Mouse (Mus musculus): ENCODE results near the gene Pls1. TPM values are rescaled to one million over a fixed set of nuclear protein-coding genes. Genes with fewer than 3 reads are reported as not detected.

Gene Pls1
- polyA plus RNA-seq, 1 experiment from 2014 or later, result 2.6 TPM

GRCm38 (mm10) chr9:95801610-95802451 lies 43.3 kb downstream of the Pls1 start:
- H3K36me3 ChIP-seq, result no peaks in the 10 kb centered on the region
- no peaks in the 10 kb centered on the region for H3K4me1 ChIP-seq
- no peaks in the 10 kb centered on the region for H3K9me3 ChIP-seq (replicated peaks)
- H3K27me3 ChIP-seq (replicated peaks), result no peaks in the 10 kb centered on the region
- H3K4me2 ChIP-seq, result no peak overlapping the region
- no peak overlapping the region for H3K9ac ChIP-seq (replicated peaks)
- H3K4me3 ChIP-seq (replicated peaks), result no peak overlapping the region
- H3K27ac ChIP-seq (replicated peaks), result no peak overlapping the region
- 71% methylated on average over 10 of the region's 10 CpGs for WGBS
- ATAC-seq (ENCODE audit: low FRiP score), result no peak

GRCm38 (mm10) chr9:95796323-95796722 lies 48.8 kb downstream of the Pls1 start:
- no peak for ATAC-seq (ENCODE audit: low FRiP score)
- Histone ChIP-seq H3K27me3 (replicated peaks) (no peaks in the 10 kb centered on the region), H3K27ac (replicated peaks) (no peak overlapping the region), H3K9me3 (replicated peaks) (no peaks in the 10 kb centered on the region), H3K9ac (replicated peaks) (no peak overlapping the region), H3K36me3 (no peaks in the 10 kb centered on the region), H3K4me3 (replicated peaks) (no peak overlapping the region), H3K4me2 (no peak overlapping the region), H3K4me1 (no peaks in the 10 kb centered on the region)
- WGBS, result 94% methylated on average over 2 of the region's 2 CpGs

GRCm38 (mm10) chr9:95795844-95796243 lies 49.3 kb downstream of the Pls1 start:
- ATAC-seq (ENCODE audit: low FRiP score), result no peak
- H3K27ac ChIP-seq (replicated peaks), result no peak overlapping the region
- 75% methylated on average over 5 of the region's 5 CpGs for WGBS

GRCm38 (mm10) chr9:95795077-95795784 lies 49.9 kb downstream of the Pls1 start:
- no peak for ATAC-seq (ENCODE audit: low FRiP score)
- 93% methylated on average over 2 of the region's 2 CpGs for WGBS

More at GRCm38 (mm10) chr9:95795844-95796243, 49.3 kb downstream of the Pls1 start:
- H3K27me3 ChIP-seq (replicated peaks), result no peaks in the 10 kb centered on the region
- no peak overlapping the region for H3K4me3 ChIP-seq (replicated peaks)
- H3K9me3 ChIP-seq (replicated peaks), result no peaks in the 10 kb centered on the region
- no peak overlapping the region for H3K4me2 ChIP-seq
- no peak overlapping the region for H3K9ac ChIP-seq (replicated peaks)
- H3K36me3 ChIP-seq, result no peaks in the 10 kb centered on the region
- H3K4me1 ChIP-seq, result no peaks in the 10 kb centered on the region

GRCm38 (mm10) chr9:95793986-95794744 lies 50.9 kb downstream of the Pls1 start:
- H3K9ac ChIP-seq (replicated peaks), result no peak overlapping the region
- H3K27ac ChIP-seq (replicated peaks), result no peak overlapping the region
- whole genome bisulfite sequencing, result 88% methylated on average over 15 of the region's 15 CpGs
- H3K4me2 ChIP-seq, result no peak overlapping the region
- ATAC-seq (ENCODE audit: low FRiP score), result no peak
- no peaks in the 10 kb centered on the region for H3K36me3 ChIP-seq
- H3K4me3 ChIP-seq (replicated peaks), result no peak overlapping the region
- H3K9me3 ChIP-seq (replicated peaks), result no peaks in the 10 kb centered on the region
- no peaks in the 10 kb centered on the region for H3K27me3 ChIP-seq (replicated peaks)
- H3K4me1 ChIP-seq, result no peaks in the 10 kb centered on the region

More at GRCm38 (mm10) chr9:95795077-95795784, 49.9 kb downstream of the Pls1 start:
- Histone ChIP-seq H3K9ac (replicated peaks) (no peak overlapping the region), H3K4me2 (no peak overlapping the region), H3K9me3 (replicated peaks) (no peaks in the 10 kb centered on the region), H3K27me3 (replicated peaks) (no peaks in the 10 kb centered on the region), H3K27ac (replicated peaks) (no peak overlapping the region), H3K36me3 (no peaks in the 10 kb centered on the region), H3K4me1 (no peaks in the 10 kb centered on the region), H3K4me3 (replicated peaks) (no peak overlapping the region)

GRCm38 (mm10) chr9:95784888-95785511 lies 60.1 kb downstream of the Pls1 start:
- ATAC-seq (ENCODE audit: low FRiP score), result no peak
- no peaks in the 10 kb centered on the region for H3K27me3 ChIP-seq (replicated peaks)
- no peak overlapping the region for H3K4me3 ChIP-seq (replicated peaks)
- 80% methylated on average over 16 of the region's 16 CpGs for WGBS
- H3K4me1 ChIP-seq, result no peaks in the 10 kb centered on the region
- no peak overlapping the region for H3K9ac ChIP-seq (replicated peaks)
- no peak overlapping the region for H3K4me2 ChIP-seq
- H3K36me3 ChIP-seq, result no peaks in the 10 kb centered on the region
- H3K27ac ChIP-seq (replicated peaks), result no peak overlapping the region
- no peaks in the 10 kb centered on the region for H3K9me3 ChIP-seq (replicated peaks)

GRCm38 (mm10) chr9:95783646-95784293 lies 61.3 kb downstream of the Pls1 start:
- Histone ChIP-seq H3K4me3 (replicated peaks) (no peak overlapping the region), H3K4me1 (no peaks in the 10 kb centered on the region), H3K27me3 (replicated peaks) (no peaks in the 10 kb centered on the region), H3K9me3 (replicated peaks) (no peaks in the 10 kb centered on the region), H3K36me3 (no peaks in the 10 kb centered on the region), H3K9ac (replicated peaks) (no peak overlapping the region), H3K4me2 (no peak overlapping the region; the same call in 1 of the 2 replicates), H3K27ac (replicated peaks) (no peak overlapping the region)
- 65% methylated on average over 17 of the region's 17 CpGs for WGBS
- ATAC-seq (ENCODE audit: low FRiP score), result no peak

GRCm38 (mm10) chr9:95771671-95772070 lies 73.4 kb downstream of the Pls1 start:
- Histone ChIP-seq H3K9me3 (replicated peaks) (no peaks in the 10 kb centered on the region), H3K4me3 (replicated peaks) (no peak overlapping the region), H3K27ac (replicated peaks) (no peak overlapping the region), H3K4me1 (no peaks in the 10 kb centered on the region), H3K36me3 (no peaks in the 10 kb centered on the region), H3K4me2 (no peak overlapping the region), H3K27me3 (replicated peaks) (no peaks in the 10 kb centered on the region), H3K9ac (replicated peaks) (no peak overlapping the region)
- 92% methylated on average over 2 of the region's 2 CpGs for WGBS
- no peak for ATAC-seq (ENCODE audit: low FRiP score)

- H3K9ac ChIP-seq (replicated peaks), result no peak overlapping the region
- no peaks in the 10 kb centered on the region for H3K36me3 ChIP-seq
- H3K27me3 ChIP-seq (replicated peaks), result no peaks in the 10 kb centered on the region
- no peak for ATAC-seq (ENCODE audit: low FRiP score)
- 90% methylated on average over 4 of the region's 4 CpGs for WGBS
- H3K27ac ChIP-seq (replicated peaks), result no peak overlapping the region
- no peak overlapping the region for H3K4me3 ChIP-seq (replicated peaks)
- no peaks in the 10 kb centered on the region for H3K9me3 ChIP-seq (replicated peaks)
- no peak overlapping the region for H3K4me2 ChIP-seq
- no peaks in the 10 kb centered on the region for H3K4me1 ChIP-seq
Observed at GRCm38 (mm10) chr9:95763218-95763617, 81.9 kb downstream of the Pls1 start.

GRCm38 (mm10) chr9:95762228-95762627 lies 82.9 kb downstream of the Pls1 start:
- no peak for ATAC-seq (ENCODE audit: low FRiP score)
- H3K4me1 ChIP-seq, result no peaks in the 10 kb centered on the region
- WGBS, result 90% methylated on average over 3 of the region's 3 CpGs
- H3K4me2 ChIP-seq, result no peak overlapping the region
- no peaks in the 10 kb centered on the region for H3K9me3 ChIP-seq (replicated peaks)
- no peaks in the 10 kb centered on the region for H3K27me3 ChIP-seq (replicated peaks)
- no peak overlapping the region for H3K27ac ChIP-seq (replicated peaks)
- no peaks in the 10 kb centered on the region for H3K36me3 ChIP-seq
- no peak overlapping the region for H3K4me3 ChIP-seq (replicated peaks)
- no peak overlapping the region for H3K9ac ChIP-seq (replicated peaks)

GRCm38 (mm10) chr9:95761381-95761780 lies 83.7 kb downstream of the Pls1 start:
- H3K9ac ChIP-seq (replicated peaks), result no peak overlapping the region
- H3K4me2 ChIP-seq, result no peak overlapping the region
- no peaks in the 10 kb centered on the region for H3K4me1 ChIP-seq
- no peaks in the 10 kb centered on the region for H3K27me3 ChIP-seq (replicated peaks)
- 93% methylated on average over 8 of the region's 8 CpGs for WGBS
- ATAC-seq (ENCODE audit: low FRiP score), result no peak
- H3K27ac ChIP-seq (replicated peaks), result no peak overlapping the region
- no peak overlapping the region for H3K4me3 ChIP-seq (replicated peaks)
- H3K9me3 ChIP-seq (replicated peaks), result no peaks in the 10 kb centered on the region
- H3K36me3 ChIP-seq, result no peaks in the 10 kb centered on the region

Data from neural tube, embryonic 15.5 days (tissue).